Comparison of ENCODE assay signal across 9 mouse cellular contexts in genomic region chr2:122558317-122558716, GRCm38 (mm10). TPM values are rescaled to one million over a fixed set of nuclear protein-coding genes. Genes with fewer than 3 reads are reported as not detected.
DNase-seq lines count a peak whose midpoint lies in the region; ATAC-seq lines count a peak whose summit lies in the region.
"Had no signal": no experiment of that assay in that cellular context is flagged by ENCODE, and none has a peak within 500 bp of the region (broad histone marks: within the 10 kb centered on the region; RNA-seq: fewer than 3 reads in every experiment).

No protein-coding gene starts in this region.

- H3K36me3 ChIP-seq in heart, embryonic 12.5 days, result no peaks in the 10 kb centered on the region
- H3K36me3 ChIP-seq: neural tube, embryonic 12.5 days had no signal

- no peaks in the 10 kb centered on the region for H3K27me3 ChIP-seq in heart, embryonic 12.5 days (replicated peaks)
- H3K27me3 ChIP-seq: neural tube, embryonic 12.5 days had no signal

- WGBS in heart, embryonic 12.5 days, result 37% methylated on average over 2 of the region's 2 CpGs

- no peak for ATAC-seq in heart, embryonic 12.5 days (ENCODE audit: insufficient number of reproducible peaks, low FRiP score)
- peak; percentile 68 for ATAC-seq in inflammation-experienced regulatory T-cells, adult 6 months
- 0 out of 2 replicates have a peak, but pooled peaks have one; percentile 47 for ATAC-seq in monocyte, adult 5-6 weeks (replicated peaks; ENCODE audit: insufficient number of reproducible peaks, low FRiP score, low TSS enrichment, poor library complexity, severe bottlenecking)

- no peak overlapping the region for H3K27ac ChIP-seq in heart, embryonic 12.5 days (ENCODE audit: poor library complexity, severe bottlenecking)
- H3K27ac ChIP-seq: neural tube, embryonic 12.5 days had no signal

- peak; percentile 91 for DNase-seq in heart, adult 11 months
- peak; percentile 34 for DNase-seq in ovary, postnatal 36 days (ENCODE audit: low spot score)
- no peak for DNase-seq in ovary, adult 18-20 months (ENCODE audit: low spot score)
- peak; percentile 36 for DNase-seq in adrenal gland, postnatal 25 days
- no peak for DNase-seq in urinary bladder, postnatal 10 days (ENCODE audit: low spot score)

- no peak overlapping the region for H3K4me3 ChIP-seq in heart, embryonic 12.5 days
- H3K4me3 ChIP-seq: neural tube, embryonic 12.5 days had no signal

- H3K9me3 ChIP-seq in heart, embryonic 12.5 days (replicated peaks), result no peaks in the 10 kb centered on the region
- H3K9me3 ChIP-seq: neural tube, embryonic 12.5 days had no signal

- no peak overlapping the region for H3K9ac ChIP-seq in heart, embryonic 12.5 days
- H3K9ac ChIP-seq: neural tube, embryonic 12.5 days had no signal

- H3K4me2 ChIP-seq in heart, embryonic 12.5 days, result no peak overlapping the region
- H3K4me2 ChIP-seq: neural tube, embryonic 12.5 days had no signal

- no peaks in the 10 kb centered on the region for H3K4me1 ChIP-seq in heart, embryonic 12.5 days (replicated peaks)
- H3K4me1 ChIP-seq: neural tube, embryonic 12.5 days had no signal

RNA-seq across cellular contexts. Expression of gene Gatm, which starts 52.8 kb away (rescaled TPM):
- polyA plus RNA-seq in heart, embryonic 12.5 days (2016; fragmentation: Nextera tagmentation; extraction: Ambion mirVana), result 29.9 and 34.8 TPM in 2 replicates
- 2.0 and 5.0 TPM in 2 replicates for total RNA-seq in adrenal gland, postnatal 25 days (2021)
- polyA plus RNA-seq in inflammation-experienced regulatory T-cells, adult 6 months (2017; shearing (Covaris generic)), result 1 to 10 TPM in 1 of 3 experiments, under 1 TPM in 2; 0.32 to 1.7 (median 0.46) TPM
- total RNA-seq in monocyte, adult 5-6 weeks (2017), result 0.75 to 0.97 TPM (median 0.95 TPM) in 3 replicates

Comparison
In these comparisons a context has a peak if more than half of its experiments do, and no peak if none do; other contexts are left out.
1. DNase-seq: peak in heart, adult 11 months (single experiment), ovary, postnatal 36 days (single experiment) and adrenal gland, postnatal 25 days (single experiment); none in ovary, adult 18-20 months (single experiment) and urinary bladder, postnatal 10 days (single experiment).